Mouse (Mus musculus): Measurements from ENCODE around the gene Ccdc187. TPM values are rescaled to one million over a fixed set of nuclear protein-coding genes. Genes with fewer than 3 reads are reported as not detected.

Gene Ccdc187
- polyA plus RNA-seq, 1 experiment from 2014 or later: 0.05 TPM

DNA sequence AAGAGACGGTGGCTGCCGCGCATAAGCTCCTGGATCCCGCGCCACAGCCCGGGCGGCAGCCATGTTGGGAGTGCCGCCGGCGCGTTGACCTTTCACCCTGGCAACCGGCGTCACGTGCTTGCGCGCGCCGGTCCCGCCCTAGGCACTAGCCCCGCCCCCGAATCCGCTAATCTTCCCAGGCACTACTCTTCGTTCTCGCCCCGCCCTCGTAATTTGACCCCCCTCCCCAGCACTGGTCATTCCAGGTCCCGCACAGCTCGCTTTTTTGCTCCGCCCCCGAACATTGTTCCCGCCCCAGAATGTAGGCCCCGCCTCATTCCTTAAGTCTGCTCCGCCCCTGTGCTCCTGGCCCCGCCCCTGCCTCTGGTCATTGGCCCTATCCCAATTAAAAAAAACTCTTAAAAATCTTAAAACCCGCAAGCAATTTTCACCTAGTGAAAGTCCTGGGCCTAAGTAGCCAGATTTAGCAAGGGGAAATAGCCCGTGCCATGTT lies 57.0 kb downstream of the Ccdc187 start, which contains the start of gene Qsox2:
TSS of gene Qsox2 (minus strand) at position 236 of the 493 bp plus-strand sequence.
- Histone ChIP-seq H3K4me1 (ENCODE audit: control insufficient read depth, insufficient read depth, low read length) (peaks cover 14% of the 10 kb centered on the region; the same call in 1 of the 2 replicates), H3K4me3 (ENCODE audit: low read depth, low read length) (peak within 1 kb of the TSS; percentile 95), H3K4me2 (peak within 1 kb of the TSS; percentile 86), H3K36me3 (ENCODE audit: control insufficient read depth, insufficient read depth, low read length) (no peaks in the 10 kb centered on the region), H3K9me3 (ENCODE audit: control insufficient read depth, low read length) (no peaks in the 10 kb centered on the region), H3K9ac (ENCODE audit: low read length) (peak within 1 kb of the TSS; percentile 94), H3K27ac (ENCODE audit: low read depth, low read length) (no peak within 1 kb of the TSS; the same call in 1 of the 2 replicates), H3K27me3 (ENCODE audit: control insufficient read depth, insufficient read depth, low read length) (no peaks in the 10 kb centered on the region)
- peak; percentile 99 for DNase-seq (ENCODE audit: low spot score, missing footprints)
- 1% methylated on average over 36 of the region's 36 CpGs for WGBS
- ATAC-seq (ENCODE audit: low FRiP score): peak; percentile 92

DNA sequence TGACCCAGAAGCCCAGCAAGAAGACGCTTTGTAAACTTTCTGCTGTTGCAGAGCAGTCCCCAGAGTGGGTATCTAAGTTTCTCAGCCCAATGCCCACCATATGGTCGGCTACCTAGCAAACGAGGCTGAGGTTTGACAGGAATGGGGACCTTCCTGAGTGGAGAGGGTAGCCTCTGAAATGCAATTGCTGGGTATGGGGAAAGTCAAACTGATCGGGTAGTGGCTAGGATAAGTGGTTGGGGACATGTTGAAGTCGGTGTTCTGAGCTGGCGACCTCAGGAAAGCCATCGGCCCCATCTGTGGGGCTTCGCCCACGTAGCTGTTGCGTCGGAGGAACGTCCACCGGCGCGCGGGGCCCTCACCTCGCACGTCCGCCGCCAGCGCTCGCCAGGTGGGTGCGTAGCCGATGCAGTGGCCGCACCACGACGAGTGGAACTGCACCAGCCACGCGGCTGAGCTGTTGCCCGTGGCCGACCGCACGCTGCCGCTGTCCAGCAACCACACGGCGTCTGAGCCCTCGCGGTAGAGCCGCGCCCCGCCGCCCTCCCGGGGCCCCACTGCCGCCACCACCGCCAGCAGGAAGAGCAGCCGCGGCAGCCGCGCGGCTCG lies 57.6 kb downstream of the Ccdc187 start:
- peak overlapping the region; percentile 86 for H3K4me2 ChIP-seq
- H3K9ac ChIP-seq (ENCODE audit: low read length): peak overlapping the region; percentile 94
- DNase-seq (ENCODE audit: low spot score, missing footprints): peak; percentile 93
- peaks cover 14% of the 10 kb centered on the region; the same call in 1 of the 2 replicates for H3K4me1 ChIP-seq (ENCODE audit: control insufficient read depth, insufficient read depth, low read length)
- ATAC-seq (ENCODE audit: low FRiP score): no peak; the same call in 1 of the 2 replicates
- H3K36me3 ChIP-seq (ENCODE audit: control insufficient read depth, insufficient read depth, low read length): no peaks in the 10 kb centered on the region
- H3K4me3 ChIP-seq (ENCODE audit: low read depth, low read length): peak overlapping the region; percentile 95
- under 1% methylated on average over 48 of the region's 51 CpGs for WGBS
- H3K9me3 ChIP-seq (ENCODE audit: control insufficient read depth, low read length): no peaks in the 10 kb centered on the region
- H3K27me3 ChIP-seq (ENCODE audit: control insufficient read depth, insufficient read depth, low read length): no peaks in the 10 kb centered on the region
- H3K27ac ChIP-seq (ENCODE audit: low read depth, low read length): no peak overlapping the region; the same call in 1 of the 2 replicates

- no peak for ATAC-seq (ENCODE audit: low FRiP score)
Observed at GRCm38 (mm10) chr2:26234771-26235170, 59.6 kb downstream of the Ccdc187 start.

GRCm38 (mm10) chr2:26234253-26234652 lies 60.1 kb downstream of the Ccdc187 start:
- H3K36me3 ChIP-seq (ENCODE audit: control insufficient read depth, insufficient read depth, low read length): no peaks in the 10 kb centered on the region
- no peaks in the 10 kb centered on the region for H3K27me3 ChIP-seq (ENCODE audit: control insufficient read depth, insufficient read depth, low read length)
- H3K9ac ChIP-seq (ENCODE audit: low read length): no peak overlapping the region
- ATAC-seq (ENCODE audit: low FRiP score): no peak
- WGBS: 88% methylated on average over 5 of the region's 5 CpGs
- peak; percentile 37 for DNase-seq (ENCODE audit: low spot score, missing footprints)
- no peak overlapping the region for H3K27ac ChIP-seq (ENCODE audit: low read depth, low read length)
- no peak overlapping the region for H3K4me2 ChIP-seq
- H3K4me1 ChIP-seq (ENCODE audit: control insufficient read depth, insufficient read depth, low read length): peaks cover 14% of the 10 kb centered on the region; the same call in 1 of the 2 replicates
- H3K9me3 ChIP-seq (ENCODE audit: control insufficient read depth, low read length): no peaks in the 10 kb centered on the region
- H3K4me3 ChIP-seq (ENCODE audit: low read depth, low read length): no peak overlapping the region

More at GRCm38 (mm10) chr2:26234771-26235170, 59.6 kb downstream of the Ccdc187 start:
- Histone ChIP-seq H3K4me1 (ENCODE audit: control insufficient read depth, insufficient read depth, low read length) (peaks cover 14% of the 10 kb centered on the region; the same call in 1 of the 2 replicates), H3K9ac (ENCODE audit: low read length) (no peak overlapping the region), H3K4me2 (no peak overlapping the region), H3K4me3 (ENCODE audit: low read depth, low read length) (no peak overlapping the region), H3K27ac (ENCODE audit: low read depth, low read length) (no peak overlapping the region), H3K27me3 (ENCODE audit: control insufficient read depth, insufficient read depth, low read length) (no peaks in the 10 kb centered on the region), H3K36me3 (ENCODE audit: control insufficient read depth, insufficient read depth, low read length) (no peaks in the 10 kb centered on the region), H3K9me3 (ENCODE audit: control insufficient read depth, low read length) (no peaks in the 10 kb centered on the region)
- peak; percentile 54 for DNase-seq (ENCODE audit: low spot score, missing footprints)
- 92% methylated on average over 2 of the region's 2 CpGs for WGBS

DNA sequence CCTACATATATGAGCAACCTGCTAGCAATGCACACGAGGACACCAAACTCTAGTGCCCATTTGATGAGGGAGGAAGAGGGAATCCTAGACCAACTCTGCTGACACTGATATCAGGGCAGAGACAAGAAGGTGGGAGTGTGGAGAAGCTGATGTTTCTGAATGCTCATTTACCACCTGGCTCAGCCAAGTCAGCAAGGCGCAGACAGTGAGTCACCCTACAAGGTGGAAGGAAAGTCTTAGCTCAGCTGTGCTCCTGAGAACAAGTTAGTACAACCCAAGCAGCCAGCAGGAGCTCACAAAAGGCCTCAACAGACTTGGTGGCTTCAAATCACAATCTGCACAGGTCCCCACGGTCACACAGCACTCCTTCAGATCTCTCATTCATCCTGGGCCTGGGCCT lies 63.0 kb downstream of the Ccdc187 start:
- no peaks in the 10 kb centered on the region for H3K27me3 ChIP-seq (ENCODE audit: control insufficient read depth, insufficient read depth, low read length)
- H3K9ac ChIP-seq (ENCODE audit: low read length): no peak overlapping the region
- H3K4me2 ChIP-seq: no peak overlapping the region
- no peak overlapping the region for H3K27ac ChIP-seq (ENCODE audit: low read depth, low read length)
- H3K36me3 ChIP-seq (ENCODE audit: control insufficient read depth, insufficient read depth, low read length): no peaks in the 10 kb centered on the region
- no peak overlapping the region for H3K4me3 ChIP-seq (ENCODE audit: low read depth, low read length)
- H3K9me3 ChIP-seq (ENCODE audit: control insufficient read depth, low read length): no peaks in the 10 kb centered on the region
- ATAC-seq (ENCODE audit: low FRiP score) (no peak), DNase-seq (ENCODE audit: low spot score, missing footprints) (no peak)
- H3K4me1 ChIP-seq (ENCODE audit: control insufficient read depth, insufficient read depth, low read length): peaks cover 11% of the 10 kb centered on the region; the same call in 1 of the 2 replicates
- 82% methylated on average over 3 of the region's 3 CpGs for WGBS

GRCm38 (mm10) chr2:26230253-26230652 lies 64.1 kb downstream of the Ccdc187 start:
- peaks cover 4% of the 10 kb centered on the region; the same call in 1 of the 2 replicates for H3K4me1 ChIP-seq (ENCODE audit: control insufficient read depth, insufficient read depth, low read length)
- 63% methylated on average over 4 of the region's 4 CpGs for WGBS
- no peak overlapping the region for H3K27ac ChIP-seq (ENCODE audit: low read depth, low read length)
- no peak overlapping the region for H3K4me2 ChIP-seq
- DNase-seq (ENCODE audit: low spot score, missing footprints) (no peak), ATAC-seq (ENCODE audit: low FRiP score) (no peak)
- no peak overlapping the region for H3K9ac ChIP-seq (ENCODE audit: low read length)
- H3K4me3 ChIP-seq (ENCODE audit: low read depth, low read length): no peak overlapping the region
- H3K9me3 ChIP-seq (ENCODE audit: control insufficient read depth, low read length): no peaks in the 10 kb centered on the region
- no peaks in the 10 kb centered on the region for H3K27me3 ChIP-seq (ENCODE audit: control insufficient read depth, insufficient read depth, low read length)
- H3K36me3 ChIP-seq (ENCODE audit: control insufficient read depth, insufficient read depth, low read length): no peaks in the 10 kb centered on the region; the same call in 1 of the 2 replicates

- no peak overlapping the region for H3K27ac ChIP-seq (ENCODE audit: low read depth, low read length)
- no peaks in the 10 kb centered on the region for H3K27me3 ChIP-seq (ENCODE audit: control insufficient read depth, insufficient read depth, low read length)
- no peak overlapping the region for H3K9ac ChIP-seq (ENCODE audit: low read length)
- H3K4me1 ChIP-seq (ENCODE audit: control insufficient read depth, insufficient read depth, low read length): no peaks in the 10 kb centered on the region
- WGBS: 41% methylated on average over 1 of the region's 1 CpGs
- peaks cover 2% of the 10 kb centered on the region; the same call in 1 of the 2 replicates for H3K36me3 ChIP-seq (ENCODE audit: control insufficient read depth, insufficient read depth, low read length)
- no peaks in the 10 kb centered on the region for H3K9me3 ChIP-seq (ENCODE audit: control insufficient read depth, low read length)
- no peak overlapping the region for H3K4me2 ChIP-seq
- ATAC-seq (ENCODE audit: low FRiP score) (peak; percentile 48; the same call in 1 of the 2 replicates), DNase-seq (ENCODE audit: low spot score, missing footprints) (peak; percentile 88)
- no peak overlapping the region for H3K4me3 ChIP-seq (ENCODE audit: low read depth, low read length)
Observed at GRCm38 (mm10) chr2:26227788-26228187, 66.6 kb downstream of the Ccdc187 start.

DNA sequence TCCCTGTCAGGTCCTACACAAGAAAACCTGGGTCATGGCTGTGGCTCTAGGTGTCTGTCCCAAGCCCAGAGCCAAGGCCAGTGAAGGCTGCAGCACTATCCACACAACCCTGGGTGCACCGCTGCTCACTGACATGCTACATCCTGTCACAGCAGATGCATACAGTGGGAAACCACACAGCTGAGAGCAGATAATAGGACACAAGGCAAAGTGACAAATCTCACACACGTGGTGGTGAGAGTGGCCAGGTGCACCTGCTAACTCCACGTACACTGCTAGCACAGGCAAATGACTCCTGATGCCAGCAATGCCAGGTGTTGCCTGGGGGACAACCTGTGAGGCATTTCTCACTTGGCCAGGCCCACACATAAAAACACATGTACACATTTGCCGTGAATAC lies 69.1 kb downstream of the Ccdc187 start:
- DNase-seq (ENCODE audit: low spot score, missing footprints): peak; percentile 31
- peaks cover 2% of the 10 kb centered on the region; the same call in 1 of the 2 replicates for H3K36me3 ChIP-seq (ENCODE audit: control insufficient read depth, insufficient read depth, low read length)
- WGBS: 93% methylated on average over 4 of the region's 4 CpGs
- H3K4me3 ChIP-seq (ENCODE audit: low read depth, low read length): no peak overlapping the region
- no peaks in the 10 kb centered on the region for H3K9me3 ChIP-seq (ENCODE audit: control insufficient read depth, low read length)
- no peak for ATAC-seq (ENCODE audit: low FRiP score)
- no peak overlapping the region for H3K27ac ChIP-seq (ENCODE audit: low read depth, low read length)
- no peaks in the 10 kb centered on the region for H3K27me3 ChIP-seq (ENCODE audit: control insufficient read depth, insufficient read depth, low read length)
- no peaks in the 10 kb centered on the region for H3K4me1 ChIP-seq (ENCODE audit: control insufficient read depth, insufficient read depth, low read length)
- no peak overlapping the region for H3K4me2 ChIP-seq
- no peak overlapping the region for H3K9ac ChIP-seq (ENCODE audit: low read length)

GRCm38 (mm10) chr2:26223961-26224360 lies 70.4 kb downstream of the Ccdc187 start:
- Histone ChIP-seq H3K4me2 (no peak overlapping the region), H3K36me3 (ENCODE audit: control insufficient read depth, insufficient read depth, low read length) (peaks cover 2% of the 10 kb centered on the region; the same call in 1 of the 2 replicates), H3K4me3 (ENCODE audit: low read depth, low read length) (no peak overlapping the region), H3K4me1 (ENCODE audit: control insufficient read depth, insufficient read depth, low read length) (no peaks in the 10 kb centered on the region), H3K9me3 (ENCODE audit: control insufficient read depth, low read length) (no peaks in the 10 kb centered on the region), H3K27ac (ENCODE audit: low read depth, low read length) (no peak overlapping the region), H3K9ac (ENCODE audit: low read length) (no peak overlapping the region), H3K27me3 (ENCODE audit: control insufficient read depth, insufficient read depth, low read length) (no peaks in the 10 kb centered on the region)
- DNase-seq (ENCODE audit: low spot score, missing footprints) (peak; percentile 53), ATAC-seq (ENCODE audit: low FRiP score) (no peak)
- 86% methylated on average over 3 of the region's 3 CpGs for WGBS
